Mouse (Mus musculus): ENCODE measurements around the gene Tnfrsf26. TPM values are rescaled to one million over a fixed set of nuclear protein-coding genes. Genes with fewer than 3 reads are reported as not detected.

Gene Tnfrsf26
- polyA plus RNA-seq, 1 experiment = not detected

GRCm38 (mm10) chr7:143629501-143629900, 979 bp upstream of the Tnfrsf26 start:
- Histone ChIP-seq H3K27ac (ENCODE audit: insufficient read depth, low read depth, low read length) (no peak overlapping the region), H3K4me1 (ENCODE audit: control insufficient read depth, insufficient read depth, low read length) (no peaks in the 10 kb centered on the region), H3K4me3 (ENCODE audit: insufficient read depth, low read depth, low read length) (no peak overlapping the region)
- TF ChIP-seq POLR2A (IDR thresholded peaks at IDR 0.05; ENCODE audit: insufficient read depth, low read depth, low read length) = no peak
- no peak for TF ChIP-seq CTCF (IDR thresholded peaks at IDR 0.05; ENCODE audit: insufficient read depth, low read depth, low read length)
- WGBS = 46% methylated on average over 1 of the region's 1 CpGs

- 68% methylated on average over 10 of the region's 10 CpGs for WGBS
- no peaks in the 10 kb centered on the region for H3K4me1 ChIP-seq (ENCODE audit: control insufficient read depth, insufficient read depth, low read length)
- H3K4me3 ChIP-seq (ENCODE audit: insufficient read depth, low read depth, low read length) = no peak overlapping the region
- no peak for TF ChIP-seq CTCF (IDR thresholded peaks at IDR 0.05; ENCODE audit: insufficient read depth, low read depth, low read length)
- TF ChIP-seq POLR2A (IDR thresholded peaks at IDR 0.05; ENCODE audit: insufficient read depth, low read depth, low read length) = no peak
- no peak overlapping the region for H3K27ac ChIP-seq (ENCODE audit: insufficient read depth, low read depth, low read length)
These were observed 801 bp downstream of the Tnfrsf26 start for GRCm38 (mm10) chr7:143627555-143628286.

- no peaks in the 10 kb centered on the region for H3K4me1 ChIP-seq (ENCODE audit: control insufficient read depth, insufficient read depth, low read length)
- WGBS = 77% methylated on average over 2 of the region's 2 CpGs
- H3K27ac ChIP-seq (ENCODE audit: insufficient read depth, low read depth, low read length) = no peak overlapping the region
- TF ChIP-seq CTCF (IDR thresholded peaks at IDR 0.05; ENCODE audit: insufficient read depth, low read depth, low read length) = no peak
- TF ChIP-seq POLR2A (IDR thresholded peaks at IDR 0.05; ENCODE audit: insufficient read depth, low read depth, low read length) = no peak
- no peak overlapping the region for H3K4me3 ChIP-seq (ENCODE audit: insufficient read depth, low read depth, low read length)
These were observed 2.3 kb downstream of the Tnfrsf26 start for GRCm38 (mm10) chr7:143626178-143626577.

GRCm38 (mm10) chr7:143625151-143625550, 3.4 kb downstream of the Tnfrsf26 start:
- TF ChIP-seq CTCF (IDR thresholded peaks at IDR 0.05; ENCODE audit: insufficient read depth, low read depth, low read length) = no peak
- TF ChIP-seq POLR2A (IDR thresholded peaks at IDR 0.05; ENCODE audit: insufficient read depth, low read depth, low read length) = no peak
- 72% methylated on average over 5 of the region's 5 CpGs for WGBS
- no peaks in the 10 kb centered on the region for H3K4me1 ChIP-seq (ENCODE audit: control insufficient read depth, insufficient read depth, low read length)
- H3K4me3 ChIP-seq (ENCODE audit: insufficient read depth, low read depth, low read length) = no peak overlapping the region
- H3K27ac ChIP-seq (ENCODE audit: insufficient read depth, low read depth, low read length) = no peak overlapping the region

- TF ChIP-seq POLR2A (IDR thresholded peaks at IDR 0.05; ENCODE audit: insufficient read depth, low read depth, low read length) (no peak), CTCF (IDR thresholded peaks at IDR 0.05; ENCODE audit: insufficient read depth, low read depth, low read length) (no peak)
- Histone ChIP-seq H3K4me3 (ENCODE audit: insufficient read depth, low read depth, low read length) (no peak overlapping the region), H3K27ac (ENCODE audit: insufficient read depth, low read depth, low read length) (no peak overlapping the region), H3K4me1 (ENCODE audit: control insufficient read depth, insufficient read depth, low read length) (no peaks in the 10 kb centered on the region)
- 68% methylated on average over 3 of the region's 3 CpGs for WGBS
These were observed 4.0 kb downstream of the Tnfrsf26 start for GRCm38 (mm10) chr7:143624561-143624960.

GRCm38 (mm10) chr7:143620951-143621350, 7.6 kb downstream of the Tnfrsf26 start:
- H3K4me3 ChIP-seq (ENCODE audit: insufficient read depth, low read depth, low read length) = no peak overlapping the region
- H3K4me1 ChIP-seq (ENCODE audit: control insufficient read depth, insufficient read depth, low read length) = no peaks in the 10 kb centered on the region
- TF ChIP-seq CTCF (IDR thresholded peaks at IDR 0.05; ENCODE audit: insufficient read depth, low read depth, low read length) (no peak), POLR2A (IDR thresholded peaks at IDR 0.05; ENCODE audit: insufficient read depth, low read depth, low read length) (no peak)
- WGBS = 33% methylated on average over 1 of the region's 1 CpGs
- H3K27ac ChIP-seq (ENCODE audit: insufficient read depth, low read depth, low read length) = no peak overlapping the region

GRCm38 (mm10) chr7:143614404-143615135, 14.0 kb downstream of the Tnfrsf26 start:
- Histone ChIP-seq H3K4me3 (ENCODE audit: insufficient read depth, low read depth, low read length) (no peak overlapping the region), H3K4me1 (ENCODE audit: control insufficient read depth, insufficient read depth, low read length) (no peaks in the 10 kb centered on the region), H3K27ac (ENCODE audit: insufficient read depth, low read depth, low read length) (no peak overlapping the region)
- 54% methylated on average over 9 of the region's 9 CpGs for WGBS
- TF ChIP-seq POLR2A (IDR thresholded peaks at IDR 0.05; ENCODE audit: insufficient read depth, low read depth, low read length) = no peak
- TF ChIP-seq CTCF (IDR thresholded peaks at IDR 0.05; ENCODE audit: insufficient read depth, low read depth, low read length) = no peak

GRCm38 (mm10) chr7:143612215-143612614, 16.3 kb downstream of the Tnfrsf26 start:
- 56% methylated on average over 3 of the region's 3 CpGs for WGBS
- H3K4me3 ChIP-seq (ENCODE audit: insufficient read depth, low read depth, low read length) = no peak overlapping the region
- TF ChIP-seq CTCF (IDR thresholded peaks at IDR 0.05; ENCODE audit: insufficient read depth, low read depth, low read length) (no peak), POLR2A (IDR thresholded peaks at IDR 0.05; ENCODE audit: insufficient read depth, low read depth, low read length) (no peak)

GRCm38 (mm10) chr7:143605321-143605720, 23.2 kb downstream of the Tnfrsf26 start:
- Histone ChIP-seq H3K27ac (ENCODE audit: insufficient read depth, low read depth, low read length) (no peak overlapping the region), H3K4me1 (ENCODE audit: control insufficient read depth, insufficient read depth, low read length) (no peaks in the 10 kb centered on the region), H3K4me3 (ENCODE audit: insufficient read depth, low read depth, low read length) (no peak overlapping the region)
- WGBS = 89% methylated on average over 3 of the region's 3 CpGs
- no peak for TF ChIP-seq POLR2A (IDR thresholded peaks at IDR 0.05; ENCODE audit: insufficient read depth, low read depth, low read length)
- TF ChIP-seq CTCF (IDR thresholded peaks at IDR 0.05; ENCODE audit: insufficient read depth, low read depth, low read length) = no peak

More at GRCm38 (mm10) chr7:143612215-143612614, 16.3 kb downstream of the Tnfrsf26 start:
- Histone ChIP-seq H3K4me1 (ENCODE audit: control insufficient read depth, insufficient read depth, low read length) (no peaks in the 10 kb centered on the region), H3K27ac (ENCODE audit: insufficient read depth, low read depth, low read length) (no peak overlapping the region)

Measured in olfactory bulb, adult 2 months (tissue).